Mouse (Mus musculus) heart, adult 2 months (tissue): ENCODE measurements at regions not wholly inside any gene's neighbourhood (a gene's known extent, or its start where the extent isn't known, plus 50 kb on each side); places are given as distances from the start of the nearest gene placed in this dataset.

Experiments
- CTCF ChIP-seq: fragments of 200-600 bp; IDR thresholded peaks from 2 replicates; pipeline ENCODE4 v1.8.1; 2022; ENCODE audit warnings: antibody characterized with exemption, mild to moderate bottlenecking, moderate library complexity
- EP300 ChIP-seq: fragments of 200-500 bp; IDR thresholded peaks from 2 replicates; pipeline ENCODE4 v1.6.1; 2011; ENCODE audit warnings: low read depth, low read length, control low read depth; ENCODE audit not compliant: insufficient read depth
- POLR2A ChIP-seq: fragments of 200-500 bp; IDR thresholded peaks from 2 replicates; pipeline ENCODE4 v1.6.1; 2011; ENCODE audit warnings: mild to moderate bottlenecking, low read depth, low read length, control low read depth; ENCODE audit not compliant: insufficient read depth

DNA sequence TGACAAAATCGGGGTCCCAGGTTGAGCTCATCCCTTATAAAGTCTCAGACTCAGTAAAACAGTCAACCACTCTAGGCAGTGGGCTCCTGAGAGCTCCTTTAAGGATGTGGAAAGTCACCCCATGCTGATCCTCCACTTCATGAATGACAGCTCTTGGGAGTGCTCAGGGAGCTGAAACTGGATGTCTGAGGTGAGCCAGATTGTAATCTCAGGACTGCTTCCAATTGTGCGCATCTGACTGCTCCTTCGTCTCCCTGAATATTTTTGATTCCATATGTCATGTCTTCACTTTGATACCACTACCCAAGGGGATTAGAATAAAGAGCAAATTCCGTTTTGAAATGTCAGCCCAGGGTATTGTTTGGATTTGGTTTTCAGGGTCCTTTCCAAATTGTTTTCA is 339.9 kb upstream of the 4930583I09Rik start:
- TF ChIP-seq POLR2A (no peak), CTCF (no peak), EP300 (no peak)
